Mouse (Mus musculus) myocyte (in vitro differentiated cells): Measurements from ENCODE around the gene Chd2. TPM values are rescaled to one million over a fixed set of nuclear protein-coding genes. Genes with fewer than 3 reads are reported as not detected.

Source experiments
- H3K27me3 ChIP-seq: one replicate; pipeline ENCODE4 v1.6.1; 2011; ENCODE audit not compliant: control insufficient read depth, insufficient read depth, insufficient read length
- H3K36me3 ChIP-seq: one replicate; pipeline ENCODE4 v1.6.1; 2011; ENCODE audit not compliant: control insufficient read depth, insufficient read depth
- H3K4me2 ChIP-seq: one replicate; pipeline ENCODE4 v1.6.1; 2011; ENCODE audit warnings: low read depth, control low read depth
- H3K4me3 ChIP-seq: one replicate; pipeline ENCODE4 v1.5.1; 2011; ENCODE audit warnings: mild to moderate bottlenecking, control low read depth, moderate library complexity
- H3K79me2 ChIP-seq: one replicate; pipeline ENCODE4 v1.6.1; 2011; ENCODE audit not compliant: control insufficient read depth, insufficient read depth
- H3ac ChIP-seq: one replicate; pipeline ENCODE4 v1.6.1; 2011; ENCODE audit not compliant: control insufficient read depth, insufficient read length
- E2F4 ChIP-seq: IDR thresholded peaks from one replicate; pipeline ENCODE4 v1.6.1; 2011; ENCODE audit warnings: mild to moderate bottlenecking, control low read depth, moderate library complexity; ENCODE audit not compliant: insufficient read depth
- MAX ChIP-seq: IDR thresholded peaks from one replicate; pipeline ENCODE4 v1.6.1; 2011; ENCODE audit warnings: low read depth, mild to moderate bottlenecking, control low read depth
- MYOD1 ChIP-seq, 3 experiments: IDR thresholded peaks; one replicate each; pipeline ENCODE4 v1.6.1; 2011; ENCODE audit warnings: control low read depth in 2 of 3, low read depth in 2 of 3, mild to moderate bottlenecking in 2 of 3, moderate library complexity in 1 of 3; ENCODE audit not compliant: insufficient read length in 2 of 3, control insufficient read depth in 1 of 3
- MYOG ChIP-seq, 3 experiments: IDR thresholded peaks; one replicate each; pipeline ENCODE4 v1.6.1; 2011; ENCODE audit warnings: control low read depth in 2 of 3, low read depth in 2 of 3, mild to moderate bottlenecking in 2 of 3; ENCODE audit not compliant: insufficient read length in 2 of 3, control insufficient read depth in 1 of 3, insufficient read depth in 1 of 3
- POLR2A ChIP-seq: IDR thresholded peaks from one replicate; pipeline ENCODE4 v1.6.1; 2011; ENCODE audit warnings: low read depth, mild to moderate bottlenecking, control low read depth, moderate library complexity; ENCODE audit not compliant: insufficient read length
- TCF12 ChIP-seq: IDR thresholded peaks from one replicate; pipeline ENCODE4 v1.6.1; 2011; ENCODE audit warnings: mild to moderate bottlenecking, control low read depth; ENCODE audit not compliant: poor library complexity, insufficient read depth, severe bottlenecking
- USF1 ChIP-seq: IDR thresholded peaks from one replicate; pipeline ENCODE4 v1.6.1; 2011; ENCODE audit warnings: low read depth, mild to moderate bottlenecking, control low read depth, moderate library complexity
- polyA plus RNA-seq: library from polyadenylated mRNA; unstranded; fragments of >200 nt; fragmentation: generic; extraction: Trizol; gene quantifications from one replicate; pipeline ENCODE4 v1.2.1, GENCODE M21; 2012; ENCODE audit warnings: missing spikeins

Gene Chd2
- polyA plus RNA-seq, 1 experiment: 7.9 TPM

DNA sequence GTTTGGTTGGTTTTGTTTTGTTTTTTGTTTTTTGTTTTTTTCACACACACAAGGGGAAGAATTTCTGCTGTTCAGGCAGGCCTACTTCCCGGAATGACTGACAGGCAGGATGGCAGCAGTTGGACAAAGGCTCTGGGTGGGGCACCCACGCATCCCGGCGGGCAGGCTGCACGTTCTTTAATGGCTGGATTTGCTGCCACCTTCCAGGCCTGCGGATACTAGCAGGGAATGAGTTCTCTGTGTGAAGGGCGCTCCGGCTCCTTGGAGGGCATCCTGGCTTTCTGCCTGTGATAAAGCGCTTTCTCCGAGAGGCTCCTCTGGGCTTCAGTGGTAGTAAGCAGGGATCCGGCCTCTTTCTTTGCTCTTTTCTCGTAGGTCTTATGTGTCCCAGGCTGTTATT, 164.3 kb downstream of the Chd2 start:
- H3K4me2 ChIP-seq: peak overlapping the region; percentile 82
- TF ChIP-seq POLR2A: no peak
- no peak for TF ChIP-seq USF1
- peak in 1 of 3 experiments; percentile 18 for TF ChIP-seq MYOD1 (IDR thresholded peaks at IDR 0.05; ENCODE audit: control insufficient read depth in 1 of 3, insufficient read length in 2 of 3, low read depth in 2 of 3)
- no peak for TF ChIP-seq MAX
- peak in 1 of 3 experiments; percentile 32 for TF ChIP-seq MYOG (IDR thresholded peaks at IDR 0.05; ENCODE audit: control insufficient read depth in 1 of 3, insufficient read depth in 1 of 3, insufficient read length in 2 of 3, low read depth in 2 of 3)
- TF ChIP-seq TCF12: no peak
- TF ChIP-seq E2F4: no peak
- H3K36me3 ChIP-seq: no peaks in the 10 kb centered on the region
- H3K4me3 ChIP-seq: peak overlapping the region; percentile 49
- no peaks in the 10 kb centered on the region for H3K27me3 ChIP-seq
- no peak overlapping the region for H3ac ChIP-seq
- peaks cover 4% of the 10 kb centered on the region for H3K79me2 ChIP-seq

Other genes with a start within 250 kb of the Chd2 start
- 34.0 TPM for gene Rgma, start 166.3 kb downstream of the Chd2 start, polyA plus RNA-seq
- not detected for gene Fam174b, start 198.5 kb upstream of the Chd2 start, polyA plus RNA-seq